Mouse (Mus musculus) embryonic facial prominence, embryonic 15.5 days (tissue): ENCODE measurements at regions not wholly inside any gene's neighbourhood (a gene's known extent, or its start where the extent isn't known, plus 50 kb on each side); places are given as distances from the start of the nearest gene placed in this dataset.

Experiments used
- ATAC-seq: fragments of 200-750 bp; cut with Nextera tagmentation; 2 replicates; pipeline ENCODE4 v1.8.0; 2017; ENCODE audit warnings: low read depth, moderate TSS enrichment; ENCODE audit not compliant: insufficient number of reproducible peaks, low FRiP score, low TSS enrichment
- H3K27ac ChIP-seq: fragments of 300-500 bp; sonication (generic); replicated peaks from 2 replicates; pipeline ENCODE4 v1.5.1; 2015; ENCODE audit warnings: mild to moderate bottlenecking, inconsistent platforms
- H3K27me3 ChIP-seq: fragments of 300-500 bp; sonication (generic); 2 replicates; pipeline ENCODE4 v1.6.1; 2015; ENCODE audit warnings: inconsistent platforms
- H3K36me3 ChIP-seq: fragments of 300-500 bp; sonication (generic); 2 replicates; pipeline ENCODE4 v1.6.1; 2015; ENCODE audit warnings: mild to moderate bottlenecking, inconsistent platforms
- H3K4me1 ChIP-seq: fragments of 300-500 bp; sonication (generic); 2 replicates; pipeline ENCODE4 v1.6.1; 2015; ENCODE audit warnings: inconsistent platforms
- H3K4me2 ChIP-seq: fragments of 300-500 bp; sonication (generic); replicated peaks from 2 replicates; pipeline ENCODE4 v1.6.1; 2015; ENCODE audit warnings: mild to moderate bottlenecking, inconsistent platforms
- H3K4me3 ChIP-seq: fragments of 300-500 bp; sonication (generic); replicated peaks from 2 replicates; pipeline ENCODE4 v1.5.1; 2015; ENCODE audit warnings: mild to moderate bottlenecking, inconsistent platforms
- H3K9ac ChIP-seq: fragments of 300-500 bp; sonication (generic); 2 replicates; pipeline ENCODE4 v1.6.1; 2015; ENCODE audit warnings: inconsistent platforms
- H3K9me3 ChIP-seq: fragments of 300-500 bp; sonication (generic); replicated peaks from 2 replicates; pipeline ENCODE4 v1.6.1; 2016; ENCODE audit warnings: inconsistent platforms
- WGBS: fragments of 180-500 bp; shearing (Covaris S2); methylation state at CpG from one replicate; pipeline ENCODE4 v1.1.7; 2015; 5-methylcytosine and 5-hydroxymethylcytosine counted together

GRCm38 (mm10) chr13:40472683-40473082 lies 111.4 kb upstream of the Ofcc1 start:
- WGBS, result 79% methylated on average over 3 of the region's 3 CpGs
- ATAC-seq, result no peak
- Histone ChIP-seq H3K36me3 (no peaks in the 10 kb centered on the region), H3K4me3 (no peak overlapping the region), H3K9ac (no peak overlapping the region), H3K27me3 (no peaks in the 10 kb centered on the region), H3K9me3 (no peaks in the 10 kb centered on the region), H3K4me1 (no peaks in the 10 kb centered on the region), H3K4me2 (no peak overlapping the region), H3K27ac (no peak overlapping the region)

DNA sequence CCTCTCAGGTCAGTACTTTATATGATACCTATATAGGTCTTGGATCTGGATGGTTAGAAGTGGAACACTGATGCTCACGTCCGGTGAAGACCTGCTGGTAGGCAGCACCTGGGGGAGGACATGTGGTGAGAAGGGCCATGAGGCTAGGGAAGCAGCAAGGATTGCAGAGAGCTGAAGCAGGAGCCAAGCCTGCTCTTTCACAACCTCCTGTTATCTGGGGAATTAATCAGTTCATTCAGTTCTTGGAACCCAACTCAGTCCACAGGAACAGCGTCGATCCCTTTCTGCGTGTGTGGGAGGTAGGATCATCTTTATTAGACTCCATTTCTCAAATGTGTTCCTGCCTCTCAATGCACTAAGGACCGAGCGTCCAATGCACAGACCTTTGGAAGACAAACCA lies 107.9 kb upstream of the Ofcc1 start:
- Histone ChIP-seq H3K9ac (no peak overlapping the region), H3K9me3 (no peaks in the 10 kb centered on the region), H3K4me2 (no peak overlapping the region), H3K27me3 (no peaks in the 10 kb centered on the region), H3K4me3 (no peak overlapping the region), H3K36me3 (no peaks in the 10 kb centered on the region), H3K4me1 (no peaks in the 10 kb centered on the region), H3K27ac (no peak overlapping the region)
- ATAC-seq, result no peak
- WGBS, result 81% methylated on average over 7 of the region's 7 CpGs

GRCm38 (mm10) chr13:40453360-40453759 lies 92.1 kb upstream of the Ofcc1 start:
- WGBS, result 93% methylated on average over 2 of the region's 2 CpGs
- no peak overlapping the region for H3K4me2 ChIP-seq
- H3K9ac ChIP-seq, result no peak overlapping the region
- no peaks in the 10 kb centered on the region for H3K9me3 ChIP-seq
- H3K27ac ChIP-seq, result no peak overlapping the region
- no peak overlapping the region for H3K4me3 ChIP-seq
- no peak for ATAC-seq
- H3K27me3 ChIP-seq, result no peaks in the 10 kb centered on the region
- no peaks in the 10 kb centered on the region for H3K36me3 ChIP-seq
- H3K4me1 ChIP-seq, result no peaks in the 10 kb centered on the region

DNA sequence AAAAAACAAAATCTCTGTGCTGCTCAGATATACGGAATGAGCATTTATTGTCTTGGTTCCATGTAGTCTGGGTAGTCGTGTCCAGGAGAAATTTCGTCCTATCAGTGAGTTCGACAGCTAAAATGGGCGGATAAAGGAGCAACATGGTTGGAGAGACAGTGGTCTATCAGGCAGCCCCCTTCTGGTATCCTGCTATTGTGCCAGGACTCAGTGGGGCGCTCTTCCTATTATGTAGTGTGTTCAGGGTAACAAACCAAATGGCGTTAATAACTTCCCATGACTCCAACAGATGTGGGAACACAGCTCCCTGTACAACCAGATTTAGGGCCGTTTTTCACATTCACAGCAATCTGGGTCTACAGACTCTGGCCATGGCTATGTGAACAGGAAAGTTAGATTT lies 68.6 kb upstream of the Ofcc1 start:
- ATAC-seq, result no peak
- no peak overlapping the region for H3K27ac ChIP-seq
- 82% methylated on average over 8 of the region's 8 CpGs for WGBS
- H3K9ac ChIP-seq, result no peak overlapping the region
- no peaks in the 10 kb centered on the region for H3K27me3 ChIP-seq
- H3K4me3 ChIP-seq, result no peak overlapping the region
- H3K36me3 ChIP-seq, result no peaks in the 10 kb centered on the region
- no peaks in the 10 kb centered on the region for H3K4me1 ChIP-seq
- H3K4me2 ChIP-seq, result no peak overlapping the region
- H3K9me3 ChIP-seq, result no peaks in the 10 kb centered on the region

DNA sequence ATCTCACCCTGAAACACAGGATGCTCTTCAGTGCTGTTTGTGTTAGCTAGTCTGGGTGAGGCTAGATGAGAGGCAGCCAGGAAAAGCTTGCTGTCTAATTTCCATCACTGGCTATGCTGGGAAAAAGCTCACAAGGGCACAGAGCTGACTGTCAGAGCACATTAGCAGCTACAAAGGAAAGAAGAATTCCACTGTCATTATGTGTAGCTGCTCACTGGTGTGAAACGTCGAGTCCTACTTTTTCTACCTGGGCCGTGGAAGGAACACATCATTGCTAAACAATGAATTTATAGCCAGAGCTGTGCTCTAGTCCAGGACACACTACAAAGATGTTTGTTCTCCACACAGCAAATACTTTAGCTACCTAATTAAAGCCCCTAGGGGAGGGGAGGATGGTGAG lies 61.8 kb upstream of the Ofcc1 start:
- no peaks in the 10 kb centered on the region for H3K36me3 ChIP-seq
- H3K4me2 ChIP-seq, result no peak overlapping the region
- no peaks in the 10 kb centered on the region for H3K27me3 ChIP-seq
- H3K9me3 ChIP-seq, result no peaks in the 10 kb centered on the region
- WGBS, result 61% methylated on average over 3 of the region's 3 CpGs
- ATAC-seq, result no peak
- H3K4me1 ChIP-seq, result no peaks in the 10 kb centered on the region
- H3K27ac ChIP-seq, result no peak overlapping the region
- no peak overlapping the region for H3K4me3 ChIP-seq
- no peak overlapping the region for H3K9ac ChIP-seq

- Histone ChIP-seq H3K4me2 (no peak overlapping the region), H3K4me3 (no peak overlapping the region), H3K27me3 (no peaks in the 10 kb centered on the region), H3K9ac (no peak overlapping the region), H3K9me3 (no peaks in the 10 kb centered on the region), H3K4me1 (no peaks in the 10 kb centered on the region), H3K27ac (no peak overlapping the region), H3K36me3 (no peaks in the 10 kb centered on the region)
- ATAC-seq, result no peak
- WGBS, result 58% methylated on average over 3 of the region's 3 CpGs
Observed at GRCm38 (mm10) chr13:40417856-40418255, 56.6 kb upstream of the Ofcc1 start.

GRCm38 (mm10) chr13:40413074-40413473 lies 51.8 kb upstream of the Ofcc1 start:
- WGBS, result 92% methylated on average over 11 of the region's 11 CpGs

More at GRCm38 (mm10) chr13:40413074-40413473, 51.8 kb upstream of the Ofcc1 start:
- Histone ChIP-seq H3K27me3 (no peaks in the 10 kb centered on the region), H3K4me3 (no peak overlapping the region), H3K4me2 (no peak overlapping the region), H3K36me3 (no peaks in the 10 kb centered on the region), H3K4me1 (no peaks in the 10 kb centered on the region), H3K9ac (no peak overlapping the region), H3K27ac (no peak overlapping the region), H3K9me3 (no peaks in the 10 kb centered on the region)
- no peak for ATAC-seq
